Mouse (Mus musculus) heart, adult 2 months (tissue): ENCODE measurements at regions not wholly inside any gene's neighbourhood (a gene's known extent, or its start where the extent isn't known, plus 50 kb on each side); places are given as distances from the start of the nearest gene placed in this dataset.

ENCODE experiments used
- CTCF ChIP-seq: fragments of 200-600 bp; IDR thresholded peaks from 2 replicates; pipeline ENCODE4 v1.8.1; 2022; ENCODE audit warnings: antibody characterized with exemption, mild to moderate bottlenecking, moderate library complexity
- EP300 ChIP-seq: fragments of 200-500 bp; IDR thresholded peaks from 2 replicates; pipeline ENCODE4 v1.6.1; 2011; ENCODE audit warnings: low read depth, low read length, control low read depth; ENCODE audit not compliant: insufficient read depth
- POLR2A ChIP-seq: fragments of 200-500 bp; IDR thresholded peaks from 2 replicates; pipeline ENCODE4 v1.6.1; 2011; ENCODE audit warnings: mild to moderate bottlenecking, low read depth, low read length, control low read depth; ENCODE audit not compliant: insufficient read depth

DNA sequence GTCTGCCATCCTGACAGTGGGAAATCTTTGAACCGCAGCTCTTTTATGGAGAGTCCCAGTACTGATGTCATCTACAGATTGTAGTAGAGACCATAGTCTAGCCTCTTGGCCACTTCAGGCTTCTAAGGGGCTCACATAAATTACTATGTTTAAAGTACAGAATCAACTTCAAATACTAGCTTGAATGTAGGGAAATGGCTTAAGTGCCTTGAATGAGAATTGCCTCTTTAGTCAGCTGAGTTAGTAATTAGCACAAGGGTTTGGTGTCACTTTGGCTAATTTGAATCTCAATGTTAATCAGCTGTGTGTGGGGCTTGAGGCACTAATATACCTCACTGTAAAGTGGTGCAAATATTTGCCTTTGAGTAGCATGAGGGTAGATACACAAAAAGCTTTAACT lies 152.2 kb upstream of the Fam19a1 start:
- TF ChIP-seq POLR2A: no peak
- TF ChIP-seq CTCF: no peak
- no peak for TF ChIP-seq EP300
